ENCODE assay signal across 9 mouse cellular contexts in genomic region chr3:78618900-78619299, GRCm38 (mm10).
DNase-seq lines count a peak whose midpoint lies in the region; ATAC-seq and TF ChIP-seq lines count a peak whose summit lies in the region.
"Had no signal": no experiment of that assay in that cellular context is flagged by ENCODE, and none has a peak within 500 bp of the region (broad histone marks: within the 10 kb centered on the region; RNA-seq: fewer than 3 reads in every experiment).

No protein-coding gene starts in this region.

- H3K27ac ChIP-seq in midbrain, postnatal 0 days (ENCODE audit: low read depth, low read length) = no peak overlapping the region

- 49% methylated on average over 3 of the region's 3 CpGs for WGBS in midbrain, postnatal 0 days

- no peaks in the 10 kb centered on the region for H3K27me3 ChIP-seq in midbrain, postnatal 0 days (ENCODE audit: insufficient read depth, low read length)

- peak; percentile 67 for TF ChIP-seq CTCF in midbrain, postnatal 0 days (IDR thresholded peaks at IDR 0.05)

- H3K4me3 ChIP-seq in midbrain, postnatal 0 days (ENCODE audit: low read depth, low read length) = no peak overlapping the region
- H3K4me3 ChIP-seq: erythroblast, embryonic 14.5 days had no signal

- DNase-seq in adrenal gland, postnatal 14 days = peak; percentile 46
- no peak for DNase-seq in adrenal gland, postnatal 4 days (ENCODE audit: low spot score in 2 of 2)
- DNase-seq in testis, postnatal 10 days (ENCODE audit: low spot score) = peak; percentile 48
- DNase-seq in testis, postnatal 14 days (ENCODE audit: low spot score) = no peak
- peak; percentile 32 for DNase-seq in forelimb bud, embryonic 11.5 days (ENCODE audit: low read depth, low spot score)
- peak; percentile 30 for DNase-seq in kidney, postnatal 14 days
- peak; percentile 62 for DNase-seq in midbrain, postnatal 0 days (ENCODE audit: low spot score)
- no peak for DNase-seq in thymus, postnatal 14 days

- no peaks in the 10 kb centered on the region for H3K9me3 ChIP-seq in midbrain, postnatal 0 days (ENCODE audit: low read length)

- no peaks in the 10 kb centered on the region for H3K36me3 ChIP-seq in midbrain, postnatal 0 days (ENCODE audit: insufficient read depth, low read length)

- no peak for ATAC-seq in midbrain, postnatal 0 days (ENCODE audit: low FRiP score)

- H3K9ac ChIP-seq in midbrain, postnatal 0 days (replicated peaks; ENCODE audit: low read length, poor library complexity, severe bottlenecking) = no peak overlapping the region

- H3K4me1 ChIP-seq in midbrain, postnatal 0 days (ENCODE audit: insufficient read depth, low read length) = no peaks in the 10 kb centered on the region

- H3K4me2 ChIP-seq in midbrain, postnatal 0 days (ENCODE audit: low read depth, low read length, poor library complexity, severe bottlenecking) = no peak overlapping the region

Comparison
In these comparisons a context has a peak if more than half of its experiments do, and no peak if none do; other contexts are left out.
1. DNase-seq: peak in adrenal gland, postnatal 14 days (single experiment), testis, postnatal 10 days (single experiment), forelimb bud, embryonic 11.5 days (single experiment), kidney, postnatal 14 days (single experiment) and midbrain, postnatal 0 days (single experiment); none in adrenal gland, postnatal 4 days (0 of 2), testis, postnatal 14 days (single experiment) and thymus, postnatal 14 days (single experiment).